Mouse (Mus musculus): ENCODE data around the gene Astn1.

DNA sequence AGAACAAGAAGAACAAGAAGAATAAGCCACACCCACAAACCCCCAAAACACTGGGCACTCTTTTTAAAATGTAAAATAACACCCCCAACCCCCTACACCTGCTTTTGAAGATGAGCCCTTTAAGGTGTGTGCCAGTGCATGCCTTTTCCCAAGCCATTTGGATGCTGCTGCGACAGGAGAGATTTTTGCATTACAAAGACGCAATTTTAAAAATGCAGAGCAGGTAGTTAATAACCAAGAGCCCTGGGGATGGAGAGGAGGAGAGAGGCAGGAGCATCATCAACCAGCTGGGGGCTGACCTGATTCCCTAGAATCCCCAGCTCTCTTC, at the start of gene Astn1:
- TF ChIP-seq POLR2A (IDR thresholded peaks at IDR 0.05; ENCODE audit: extremely low read depth, insufficient read depth, low read length) (no peak), CTCF (IDR thresholded peaks at IDR 0.05; ENCODE audit: low read depth, low read length) (no peak)
